ENCODE assay signal across 11 mouse cellular contexts in the genomic region with DNA sequence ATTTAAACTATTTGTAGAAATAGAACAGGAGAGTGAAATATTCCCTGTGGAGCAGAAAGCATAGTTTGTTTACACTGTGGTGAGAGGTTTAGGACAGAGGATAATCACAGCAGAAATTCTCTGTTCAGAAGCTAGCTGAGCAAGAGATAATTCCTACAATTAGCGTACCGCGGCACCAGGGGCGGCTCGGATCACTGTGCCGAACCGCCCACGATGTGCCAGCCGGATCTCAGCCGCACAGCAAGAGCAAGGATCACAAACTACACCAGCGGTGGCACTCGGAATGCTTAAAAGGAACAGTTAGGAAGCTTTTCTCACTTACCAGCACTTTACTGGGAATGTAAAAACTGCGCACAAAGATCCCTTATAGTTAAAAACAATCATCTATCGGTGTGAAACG. TPM values are rescaled to one million over a fixed set of nuclear protein-coding genes. Genes with fewer than 3 reads are reported as not detected.
DNase-seq lines count a peak whose midpoint lies in the region; ATAC-seq lines count a peak whose summit lies in the region.
"Had no signal": no experiment of that assay in that cellular context is flagged by ENCODE, and none has a peak within 500 bp of the region (broad histone marks: within the 10 kb centered on the region; RNA-seq: fewer than 3 reads in every experiment).

No protein-coding gene starts in this region.

- no peak for ATAC-seq in heart, embryonic 16.5 days (replicated peaks; ENCODE audit: extremely low read depth, insufficient read depth, low FRiP score)
- ATAC-seq: liver, postnatal 0 days had no signal

- peak overlapping the region; percentile 19; the same call in 1 of the 2 replicates for H3K4me2 ChIP-seq in heart, embryonic 16.5 days (ENCODE audit: low read depth, low read length)

- no peak overlapping the region for H3K27ac ChIP-seq in heart, embryonic 16.5 days (ENCODE audit: low read length)

- no peak overlapping the region for H3K4me3 ChIP-seq in heart, embryonic 16.5 days (ENCODE audit: low read length)

- H3K36me3 ChIP-seq in heart, embryonic 16.5 days (ENCODE audit: control insufficient read depth, insufficient read depth): no peaks in the 10 kb centered on the region

- no peak for DNase-seq in heart, postnatal 14 days
- peak; percentile 46 for DNase-seq in right cerebral cortex, adult 18-20 months
- DNase-seq in right cerebral cortex, postnatal 25 days: no peak
- peak; percentile 12 to 18 for DNase-seq in layer of hippocampus, adult 8-10 months (ENCODE audit: low spot score in 2 of 2)
- DNase-seq in right cerebral cortex, postnatal 14 days: peak; percentile 22
- DNase-seq in embryo, embryonic 10 days (ENCODE audit: low spot score): no peak
- no peak for DNase-seq in lung, postnatal 25 days (ENCODE audit: low spot score)
- DNase-seq: cerebellum, adult 11-12 months; kidney, postnatal 14 days; liver, postnatal 0 days had no signal

- H3K27me3 ChIP-seq in heart, embryonic 16.5 days (ENCODE audit: control insufficient read depth, insufficient read depth, low read length): no peaks in the 10 kb centered on the region

- WGBS in heart, embryonic 16.5 days: 45% methylated on average over 15 of the region's 15 CpGs

- H3K9ac ChIP-seq in heart, embryonic 16.5 days (ENCODE audit: low read length): no peak overlapping the region
- H3K9ac ChIP-seq: liver, postnatal 0 days had no signal

- no peaks in the 10 kb centered on the region for H3K4me1 ChIP-seq in heart, embryonic 16.5 days (ENCODE audit: control insufficient read depth, insufficient read depth, low read length)

- intact Hi-C loops in heart, postnatal 14 days (cut with DNase I): no loop called here

- H3K9me3 ChIP-seq in heart, embryonic 16.5 days (replicated peaks; ENCODE audit: control insufficient read depth, low read length): no peaks in the 10 kb centered on the region

RNA-seq across cellular contexts. Expression of gene Lrba, which starts 28.5 kb away (rescaled TPM):
- 1.7 and 1.8 TPM in 2 replicates for polyA plus RNA-seq in heart, embryonic 16.5 days (2015; fragmentation: Nextera tagmentation; extraction: Ambion mirVana)
- 10 to 100 TPM; 19.5 to 21.2 TPM for total RNA-seq in heart, postnatal 14 days (2021)
- 10 to 100 TPM; 28.0 to 35.0 (median 29.7) TPM for total RNA-seq in layer of hippocampus, adult 8-10 months (2022)

RNA-seq across cellular contexts. Expression of gene Rps3a1, which starts 53.5 kb away (rescaled TPM):
- polyA plus RNA-seq in heart, embryonic 16.5 days (2015; fragmentation: Nextera tagmentation; extraction: Ambion mirVana): 708 and 795 TPM in 2 replicates
- total RNA-seq in heart, postnatal 14 days (2021): 100 to 1,000 TPM; 441 to 496 TPM
- 100 to 1,000 TPM; 396 to 524 (median 465) TPM for total RNA-seq in layer of hippocampus, adult 8-10 months (2022)

Comparison
In these comparisons a context has a peak if more than half of its experiments do, and no peak if none do; other contexts are left out.
1. DNase-seq: peak in right cerebral cortex, adult 18-20 months (single experiment), layer of hippocampus, adult 8-10 months (2 of 2) and right cerebral cortex, postnatal 14 days (single experiment); none in heart, postnatal 14 days (0 of 2), right cerebral cortex, postnatal 25 days (single experiment), embryo, embryonic 10 days (single experiment) and lung, postnatal 25 days (single experiment).